Mouse (Mus musculus): ENCODE measurements around the gene Nsun3.

DNA sequence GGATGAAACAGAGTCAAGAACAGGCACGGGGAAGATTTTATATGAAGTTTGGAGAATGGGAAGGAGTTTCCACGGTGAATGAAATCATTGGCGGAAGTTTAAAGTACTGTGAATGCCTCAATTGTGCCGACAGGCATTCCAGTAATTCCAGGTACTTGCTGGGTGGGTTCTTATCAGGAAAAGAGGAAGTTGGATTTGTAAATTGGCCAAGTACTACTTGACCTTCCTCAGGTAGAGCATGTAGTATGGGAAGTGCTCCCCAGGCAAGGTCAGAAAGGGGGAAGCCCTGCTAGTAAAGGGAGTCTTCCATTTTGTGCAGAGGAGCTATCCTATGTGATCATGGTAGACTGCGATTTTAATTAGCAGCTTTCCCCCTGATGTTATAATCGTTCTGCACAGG lies 31.3 kb downstream of the Nsun3 start:
- TF ChIP-seq TCF12 (IDR thresholded peaks at IDR 0.05; ENCODE audit: insufficient read depth, poor library complexity, severe bottlenecking) (no peak), POLR2A (IDR thresholded peaks at IDR 0.05; ENCODE audit: insufficient read length, low read depth) (no peak), MAX (IDR thresholded peaks at IDR 0.05; ENCODE audit: low read depth) (no peak), POLR2AphosphoS2 (IDR thresholded peaks at IDR 0.05; ENCODE audit: insufficient read length, low read depth) (no peak), E2F4 (IDR thresholded peaks at IDR 0.05; ENCODE audit: insufficient read depth) (no peak), USF1 (IDR thresholded peaks at IDR 0.05; ENCODE audit: low read depth) (no peak), MYOG (IDR thresholded peaks at IDR 0.05; ENCODE audit: control insufficient read depth in 1 of 3, insufficient read depth in 1 of 3, insufficient read length in 2 of 3, low read depth in 2 of 3) (no peak), MYOD1 (IDR thresholded peaks at IDR 0.05; ENCODE audit: control insufficient read depth in 1 of 3, insufficient read length in 2 of 3, low read depth in 2 of 3) (no peak), CEBPB (IDR thresholded peaks at IDR 0.05; ENCODE audit: insufficient read depth, poor library complexity, severe bottlenecking) (no peak)

Data from myocyte (in vitro differentiated cells).